Mouse (Mus musculus) layer of hippocampus, postnatal 25 days (tissue): ENCODE data around the gene Cct3. TPM values are rescaled to one million over a fixed set of nuclear protein-coding genes. Genes with fewer than 3 reads are reported as not detected.
"Not testable (repeated sequence)": the region's sequence is repeated elsewhere in the genome, so short reads cannot be mapped to it uniquely, and the experiment has no call there.

Experiments used
- DNase-seq, 2 experiments: peaks; one replicate each; pipeline ENCODE4 v3.0.0; 2022; ENCODE audit warnings: mixed read lengths in 2 of 2, low spot score in 1 of 2; ENCODE audit errors: extremely low spot score in 1 of 2
- total RNA-seq, 2 experiments: library from RNA; stranded (reverse); gene quantifications; 2 replicates each; pipeline ENCODE4 v1.2.3; 2021

The Cct3 gene
- total RNA-seq = 100 to 1,000 TPM; 165 to 199 TPM

DNA sequence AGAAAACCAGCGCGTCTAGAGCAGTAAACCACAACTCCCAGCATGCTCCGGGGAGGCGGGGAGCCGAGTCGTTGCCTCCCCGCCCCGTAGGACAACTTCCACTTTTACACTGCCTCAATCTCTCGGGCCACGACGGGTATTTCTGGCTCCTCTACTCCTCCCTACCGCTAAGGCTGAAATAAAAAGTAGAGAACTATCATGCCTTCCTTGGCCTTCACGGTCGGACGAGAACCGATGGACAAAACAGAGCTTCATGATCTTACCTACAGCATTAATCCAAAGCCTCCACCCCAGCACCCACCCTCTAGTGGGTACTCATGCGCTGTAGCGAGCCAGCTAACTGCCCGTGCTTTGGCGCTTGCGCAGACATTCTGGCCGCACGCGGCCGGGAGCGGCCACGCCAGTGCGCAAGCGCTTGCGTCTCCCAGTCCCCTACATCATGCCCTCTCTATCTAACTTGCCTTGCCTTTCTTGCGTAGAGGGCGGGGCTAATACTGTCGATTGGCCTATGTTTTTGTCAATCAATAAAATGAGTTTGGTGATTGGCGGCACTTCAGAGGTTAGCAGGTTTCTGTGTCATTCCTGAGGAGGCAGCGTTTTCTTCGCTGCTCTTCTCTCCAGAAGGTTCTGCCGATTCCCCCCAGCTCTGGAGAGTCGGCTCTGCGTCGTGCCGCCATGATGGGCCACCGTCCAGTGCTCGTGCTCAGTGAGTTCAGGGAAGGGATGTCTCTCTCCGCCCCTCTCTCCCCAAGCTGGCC, at the start of gene Cct3, which contains the start of gene Tsacc:
Gene Cct3, plus strand, starts transcription at position 556 of the 758 bp plus-strand sequence.
Gene Tsacc, minus strand, starts transcription at position 439 of the 758 bp plus-strand sequence.
- peak; percentile 80 to 83 for DNase-seq

DNA sequence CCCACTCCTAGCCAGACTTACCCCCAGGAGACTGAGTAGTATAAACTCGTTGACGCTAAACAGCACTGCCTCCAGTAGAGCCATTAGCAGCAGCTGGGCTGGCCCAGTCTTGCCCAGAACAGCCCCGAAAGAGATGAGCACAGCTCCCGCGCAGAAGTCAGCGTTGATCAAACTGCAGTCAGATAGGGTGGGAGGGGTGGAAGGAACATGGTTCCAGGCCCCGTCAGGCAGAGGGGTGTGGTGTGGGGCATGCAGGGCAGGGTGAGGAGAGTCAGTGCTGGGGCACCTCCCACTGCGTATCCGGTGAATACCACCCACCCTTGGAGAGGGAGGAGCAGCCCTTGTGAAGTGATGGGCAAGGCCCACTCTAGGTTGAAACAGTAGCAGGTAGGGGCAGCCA, 49.2 kb upstream of the Cct3 start:
- no peak for DNase-seq

DNA sequence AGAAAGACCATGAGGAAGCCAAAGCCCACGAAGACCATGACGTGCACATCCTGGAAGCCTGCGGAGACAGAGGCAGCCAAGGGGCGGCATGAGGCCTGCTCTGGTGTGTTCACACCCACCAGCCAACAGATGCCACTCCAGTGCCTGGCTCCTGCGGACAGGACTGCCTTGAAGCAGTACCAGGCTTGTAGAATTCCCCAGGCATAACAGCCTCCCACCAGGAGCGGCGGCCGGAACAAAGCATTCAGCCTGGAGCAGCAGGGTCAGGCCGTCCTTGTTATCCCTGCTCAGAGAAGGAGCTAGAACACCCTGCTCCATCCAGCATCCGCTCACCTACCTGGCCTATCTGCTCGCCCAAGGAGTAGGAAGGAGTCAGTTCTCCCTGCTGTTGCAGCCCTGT, 48.5 kb upstream of the Cct3 start:
- no peak for DNase-seq

DNA sequence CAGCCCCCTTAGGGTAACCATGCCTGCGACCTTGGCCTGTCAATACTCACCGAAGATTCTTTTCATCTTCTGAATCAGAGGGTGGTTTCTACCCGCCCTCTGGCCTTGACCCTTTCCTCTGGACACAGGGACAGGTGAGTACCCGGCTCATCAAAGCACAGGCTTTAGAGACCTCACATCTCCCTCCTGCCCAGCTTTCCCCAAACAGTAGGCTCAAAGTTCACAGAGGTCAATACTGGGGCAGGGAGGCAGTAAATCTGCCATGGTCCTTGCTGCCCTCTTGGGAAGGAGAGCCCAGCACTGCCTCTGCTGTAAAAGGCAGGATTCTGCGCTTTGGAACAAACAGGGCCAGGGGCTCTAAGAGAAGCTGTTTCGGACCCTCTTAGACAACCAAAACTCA, 44.2 kb upstream of the Cct3 start:
- DNase-seq = no peak

DNA sequence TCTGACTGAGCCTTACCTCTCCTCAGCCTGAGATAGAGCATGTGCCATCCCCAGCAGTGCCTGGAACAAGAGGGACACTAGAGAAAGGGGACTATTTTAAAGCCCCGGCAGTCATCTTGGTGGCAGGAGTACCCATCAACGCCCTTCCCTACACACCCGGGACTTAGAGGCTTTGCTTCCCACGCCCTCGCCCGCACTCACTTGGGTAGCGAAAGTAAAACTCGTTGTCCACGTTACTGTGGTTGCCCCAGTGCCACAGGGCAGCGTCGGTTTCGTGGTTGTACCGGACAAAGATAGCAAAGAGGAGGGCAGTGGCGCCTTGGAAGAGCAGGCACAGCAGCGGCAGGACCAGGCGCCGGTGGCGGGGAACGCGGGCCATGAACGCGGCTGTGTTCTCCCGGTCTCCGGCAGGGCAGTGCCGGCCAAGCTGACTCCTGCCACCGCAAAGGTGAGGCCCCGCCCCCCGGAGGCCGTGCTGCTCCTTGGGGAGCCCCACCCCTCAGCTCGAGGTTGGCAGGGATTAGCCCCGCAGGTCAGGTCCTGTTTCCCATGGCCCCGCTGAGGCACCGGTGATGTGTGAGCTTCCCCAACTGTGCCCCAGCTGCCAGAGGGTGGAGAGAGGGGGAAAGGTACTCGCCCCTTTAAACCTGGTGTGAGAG, 42.5 kb upstream of the Cct3 start, which contains the start of gene Rhbg:
Gene Rhbg, minus strand, starts transcription at position 442 of the 659 bp plus-strand sequence.
- no peak for DNase-seq

DNA sequence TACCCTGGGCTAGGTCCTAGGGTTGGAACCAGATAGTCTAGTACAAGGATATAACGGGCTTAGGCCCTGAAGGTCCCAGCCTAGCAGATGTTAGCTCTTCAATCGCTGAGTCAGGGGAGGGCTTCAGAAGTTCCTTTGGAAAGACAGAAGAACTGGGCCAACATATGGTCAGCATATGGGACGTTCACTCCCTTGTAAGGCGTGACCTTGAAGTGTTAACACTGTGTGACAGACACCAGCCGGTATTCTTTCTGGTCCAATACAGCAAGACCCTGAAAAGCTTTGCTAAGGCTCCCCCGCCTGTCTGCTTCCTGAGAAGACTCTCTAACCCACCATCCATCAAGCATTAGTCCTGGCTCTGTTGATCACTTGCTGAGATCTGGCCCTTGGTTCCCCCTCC, 41.0 kb upstream of the Cct3 start:
- no peak for DNase-seq

DNA sequence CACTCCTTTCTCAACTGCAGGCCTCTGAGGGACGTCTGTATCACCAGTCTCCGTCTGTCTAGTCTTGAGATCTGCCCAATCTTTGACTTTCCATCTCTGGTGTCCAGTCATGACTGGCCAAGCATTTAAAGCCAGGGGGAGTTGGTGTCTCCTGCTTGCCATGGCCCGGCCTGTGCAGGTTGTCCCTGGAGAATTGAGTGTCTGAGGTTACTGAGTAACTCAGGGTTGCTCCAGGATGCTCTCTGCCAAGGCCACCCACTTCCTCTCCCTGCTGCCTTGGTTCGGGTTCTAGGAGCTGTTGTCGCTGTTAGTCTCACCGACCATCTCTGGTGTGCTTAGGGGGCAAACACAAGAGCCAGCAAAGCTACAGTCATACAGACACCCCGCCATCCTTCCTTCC, 40.5 kb upstream of the Cct3 start:
- DNase-seq = no peak

DNA sequence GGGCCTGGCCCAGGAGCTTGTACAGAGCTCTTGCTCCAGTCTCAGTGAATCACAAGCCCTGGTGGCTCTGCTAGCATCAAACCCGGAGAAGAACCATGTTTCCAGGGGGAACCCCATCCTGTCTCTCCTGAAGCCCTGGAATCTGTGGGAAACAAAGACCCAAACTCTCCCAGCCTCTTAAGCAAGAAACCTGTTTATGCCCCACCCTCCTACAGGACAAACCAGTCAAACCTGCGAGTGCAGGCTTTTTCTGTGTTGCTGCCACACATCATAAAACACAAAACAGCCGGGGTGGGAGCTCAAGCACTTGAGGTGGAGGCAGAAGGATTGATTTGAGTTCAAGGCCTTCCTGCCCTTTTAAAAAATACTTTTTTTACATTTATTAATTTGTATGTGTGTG, 34.6 kb upstream of the Cct3 start:
- no peak for DNase-seq

DNA sequence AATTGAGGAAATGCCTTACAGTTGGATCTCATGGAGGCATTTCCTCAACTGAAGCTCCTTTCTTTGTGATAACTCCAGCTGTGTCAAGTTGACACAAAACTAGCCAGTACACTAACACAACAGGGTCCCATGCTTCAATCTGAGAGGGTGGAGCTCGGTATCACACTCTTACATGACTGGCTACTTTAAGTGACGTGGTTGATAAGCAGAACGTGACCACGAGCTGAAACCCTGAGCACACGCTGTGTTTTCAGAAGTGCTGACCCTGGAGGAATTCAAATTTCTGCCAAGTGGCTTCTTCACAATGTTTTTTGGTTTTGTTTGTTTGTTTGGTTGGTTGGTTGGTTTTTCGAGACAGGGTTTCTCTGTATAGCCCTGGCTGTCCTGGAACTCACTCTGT, 28.9 kb upstream of the Cct3 start:
- not testable (repeated sequence) for DNase-seq

DNA sequence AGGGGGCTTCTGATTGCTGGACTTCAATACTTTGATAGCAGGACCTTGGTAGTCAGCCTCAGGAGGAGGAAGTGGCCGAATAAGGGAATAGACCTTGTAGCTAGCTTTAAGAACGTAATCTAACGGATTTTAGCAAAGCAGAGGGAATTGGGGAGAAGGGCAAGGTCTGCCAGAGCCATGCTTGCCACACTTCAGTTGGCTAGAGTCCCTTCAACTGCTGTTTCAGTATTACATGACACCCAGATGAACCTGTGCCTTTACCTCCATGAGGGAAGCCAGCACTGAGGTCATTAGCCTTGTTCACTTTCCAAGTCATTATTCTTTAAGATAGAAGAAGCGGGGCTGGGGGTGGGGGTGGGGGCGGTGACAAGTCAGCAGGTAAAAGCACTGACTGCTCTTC, 27.9 kb upstream of the Cct3 start:
- DNase-seq = no peak

DNA sequence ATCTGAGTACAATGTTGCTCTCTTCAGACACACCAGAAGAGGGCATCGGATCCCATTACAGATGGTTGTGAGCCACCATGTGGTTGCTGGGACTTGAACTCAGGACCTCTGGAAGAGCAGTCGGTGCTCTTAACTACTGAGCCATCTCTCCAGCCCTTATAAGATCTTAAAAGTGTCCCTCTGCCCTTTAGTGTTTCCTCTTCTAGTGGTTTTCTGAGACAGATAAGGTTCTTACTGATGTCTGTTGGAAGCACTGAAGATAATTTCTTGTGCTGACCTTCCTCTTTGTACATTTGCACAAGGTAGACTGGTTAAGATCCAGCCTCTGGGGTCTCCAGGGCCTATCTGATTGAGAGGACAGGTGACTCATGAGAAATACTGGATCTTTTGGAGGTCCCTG, 25.6 kb upstream of the Cct3 start:
- not testable (repeated sequence) for DNase-seq

DNA sequence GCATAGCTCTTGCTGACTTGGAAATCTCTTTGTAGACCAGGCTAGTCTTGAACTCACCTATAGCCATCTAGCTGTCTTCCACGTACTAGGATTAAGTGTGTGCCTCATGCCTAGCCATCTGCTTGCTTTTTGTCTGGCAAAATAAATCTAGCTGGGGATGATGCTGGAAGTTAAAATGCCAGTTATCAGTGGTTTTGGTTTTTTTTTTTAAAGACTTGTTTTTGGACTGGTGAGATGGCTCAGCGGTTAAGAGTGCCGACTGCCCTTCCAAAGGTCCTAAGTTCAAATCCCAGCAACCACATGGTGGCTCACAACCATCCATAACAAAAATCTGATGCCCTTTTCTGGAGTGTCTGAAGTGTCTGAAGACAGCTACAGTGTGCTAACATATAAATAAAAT, 25.1 kb upstream of the Cct3 start:
- DNase-seq = no peak

DNA sequence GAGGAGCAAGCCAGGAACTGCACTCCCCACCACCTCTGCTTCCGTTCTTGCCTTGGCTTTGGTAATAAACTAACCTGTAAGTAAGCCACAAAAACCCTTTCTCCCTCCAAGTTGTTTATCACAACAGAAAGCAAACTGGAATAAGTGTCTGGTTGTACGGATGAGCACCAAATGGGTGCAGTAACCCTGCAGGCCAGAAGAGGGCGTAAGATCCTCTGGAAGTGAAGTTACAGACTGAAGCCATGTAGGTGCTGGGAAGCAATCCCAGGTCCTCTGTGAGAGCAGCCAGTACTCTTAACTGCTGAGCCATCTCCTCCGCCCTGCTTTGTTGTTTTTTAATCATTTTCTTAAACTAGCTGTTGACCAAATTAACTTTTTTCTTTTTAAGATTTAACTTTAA, 22.9 kb upstream of the Cct3 start:
- no peak for DNase-seq

DNA sequence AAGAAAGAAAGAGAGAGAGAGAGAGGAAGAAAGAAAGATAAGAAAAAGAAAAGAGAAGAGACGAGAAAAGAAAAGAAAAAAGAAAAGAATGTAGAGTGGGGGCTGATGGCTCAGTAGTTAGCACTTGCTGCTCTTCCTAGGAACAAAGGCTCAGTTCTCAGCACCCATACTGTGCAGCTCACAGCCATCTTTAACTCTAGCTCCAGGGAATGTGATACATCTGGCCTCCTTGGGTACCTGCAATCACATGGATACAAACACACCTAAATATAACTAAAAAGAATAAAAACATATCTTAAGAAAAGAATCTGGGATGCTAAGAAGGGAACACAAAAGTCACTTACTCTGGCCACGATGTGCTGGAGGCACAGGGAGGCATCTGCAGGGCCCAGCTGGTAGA, 20.8 kb upstream of the Cct3 start:
- no peak for DNase-seq

DNA sequence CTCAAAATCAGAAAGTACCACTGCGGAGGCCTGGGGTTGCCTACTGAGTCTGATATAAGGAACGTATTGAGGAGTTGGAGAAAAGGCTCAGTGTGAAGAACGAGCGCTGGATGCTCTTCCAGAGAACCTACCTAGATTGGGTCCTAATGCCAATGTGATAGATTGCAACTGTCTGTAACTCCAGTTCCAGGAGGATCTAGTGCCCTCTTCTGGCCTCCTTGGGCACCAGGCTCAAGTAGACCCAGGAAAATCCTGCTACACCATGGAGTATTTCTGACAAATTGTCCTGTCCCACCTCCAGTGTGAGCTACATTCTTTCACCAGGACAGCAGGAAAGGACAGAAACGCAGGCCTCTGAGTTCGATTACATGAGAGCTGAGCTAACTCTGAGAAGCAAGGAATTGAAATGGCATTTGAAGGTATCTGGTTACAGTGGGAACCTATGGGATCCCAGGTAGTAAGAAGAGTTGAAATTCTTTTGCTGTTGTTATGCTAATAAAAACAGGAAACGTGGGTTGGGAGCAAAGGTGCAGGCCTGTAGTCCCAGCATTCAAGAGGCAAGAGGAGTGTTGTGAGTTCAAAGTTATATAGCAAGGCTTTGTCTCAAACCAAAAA, 20.3 kb upstream of the Cct3 start:
- no peak for DNase-seq

DNA sequence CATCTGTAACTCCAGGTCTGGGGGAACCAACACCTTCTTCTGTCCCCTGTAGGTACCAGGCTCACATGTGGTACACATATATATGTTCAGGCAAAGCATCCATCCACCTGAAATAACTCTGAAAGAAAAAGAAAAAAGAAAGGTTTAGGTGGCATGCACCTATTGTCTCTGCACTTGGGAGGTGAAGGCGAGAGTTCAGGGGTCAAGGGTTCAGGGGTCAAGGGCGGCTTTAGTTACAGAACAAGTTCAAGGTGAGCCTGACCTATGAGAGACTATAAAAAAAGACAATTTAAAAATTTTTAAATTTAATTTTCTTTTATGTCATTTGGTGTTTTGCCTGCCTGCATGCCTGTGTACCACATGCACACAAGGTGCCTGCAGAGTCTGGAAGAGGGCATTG, 16.9 kb upstream of the Cct3 start:
- DNase-seq = no peak

DNA sequence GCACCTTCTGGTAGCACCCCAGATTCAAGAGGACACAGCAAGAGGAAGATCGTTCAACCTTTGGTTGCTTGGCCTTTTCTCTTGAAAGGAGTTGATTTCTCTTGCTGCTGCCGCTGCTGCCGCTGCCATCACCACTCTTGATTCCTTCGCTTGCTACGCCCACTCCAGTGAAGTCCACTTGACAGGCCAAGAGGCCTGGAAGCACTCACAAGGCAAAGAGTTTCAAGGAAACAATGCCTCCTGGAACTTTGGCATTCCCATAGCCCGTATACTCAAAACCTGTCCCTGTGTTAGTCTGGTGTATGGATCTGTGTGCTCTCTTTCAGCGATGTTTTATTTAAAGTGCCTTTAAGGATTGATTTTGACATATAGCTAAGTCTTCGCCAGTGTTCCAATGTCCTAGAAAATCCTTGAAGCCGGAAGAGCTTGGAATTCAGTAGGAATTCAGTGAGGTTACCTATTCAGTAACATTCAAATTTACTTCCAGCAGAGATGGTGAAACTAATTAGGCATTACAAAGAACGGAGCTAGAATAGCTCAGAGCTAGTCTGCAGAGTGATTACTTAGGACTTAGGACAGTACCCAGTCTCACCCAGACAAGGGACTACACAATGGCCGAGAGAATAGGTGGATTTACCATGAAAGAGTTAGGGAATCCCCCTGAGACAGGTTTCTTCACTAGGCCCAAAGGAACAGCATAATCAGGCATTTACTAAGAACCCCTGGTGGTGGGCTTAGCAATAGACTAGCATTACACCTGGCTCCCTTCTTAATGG, 15.6 kb upstream of the Cct3 start:
- not testable (repeated sequence) for DNase-seq

DNA sequence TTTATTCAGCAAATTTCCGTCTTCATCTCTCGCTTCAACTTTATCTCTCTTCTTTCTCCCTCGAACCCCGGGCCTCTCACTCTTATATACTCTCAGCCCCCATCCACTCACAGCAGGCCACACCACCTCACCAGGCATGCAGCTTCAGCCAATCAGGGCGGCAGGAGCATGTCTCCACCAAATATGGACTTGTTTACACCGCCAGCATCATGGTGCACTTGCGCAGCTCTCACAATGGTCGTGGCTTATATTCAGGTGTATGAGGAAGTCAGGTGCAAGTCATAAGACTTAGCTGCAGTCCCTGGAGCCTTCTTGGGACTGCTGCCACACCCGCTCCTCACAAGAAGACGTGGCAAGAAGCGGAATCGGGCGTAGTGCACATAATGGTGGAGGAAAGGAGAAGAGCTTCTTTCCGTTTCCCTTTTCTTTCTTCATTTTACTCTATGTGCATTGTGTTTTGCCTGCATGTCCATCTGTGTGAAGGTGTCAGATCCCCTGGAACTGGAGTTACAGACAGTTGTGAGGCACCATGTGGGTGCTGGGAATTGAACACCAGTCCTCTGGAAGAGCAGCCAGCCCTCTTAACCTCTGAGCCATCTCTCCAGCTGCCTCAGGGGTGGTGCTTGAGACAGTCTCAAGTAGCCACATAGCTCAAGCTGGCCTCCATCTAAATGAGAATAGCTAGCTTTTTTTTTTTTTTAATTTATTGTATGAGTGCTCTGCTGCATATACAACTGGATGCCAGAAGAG, 11.9 kb upstream of the Cct3 start:
- DNase-seq = not testable (repeated sequence)

DNA sequence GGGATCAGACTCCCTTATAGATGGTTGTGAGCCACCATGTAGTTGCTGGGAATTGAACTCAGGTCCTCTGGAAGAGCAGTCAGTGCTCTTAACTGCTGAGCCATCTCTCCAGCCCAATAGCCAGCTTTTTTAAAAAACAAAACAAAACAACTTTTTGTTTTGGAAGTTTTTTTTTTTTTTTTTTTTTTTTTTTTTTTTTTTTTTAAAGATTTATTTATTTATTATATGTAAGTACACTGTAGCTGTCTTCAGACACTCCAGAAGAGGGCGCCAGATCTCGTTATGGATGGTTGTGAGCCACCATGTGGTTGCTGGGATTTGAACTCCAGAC, 11.4 kb upstream of the Cct3 start:
- not testable (repeated sequence) for DNase-seq

DNA sequence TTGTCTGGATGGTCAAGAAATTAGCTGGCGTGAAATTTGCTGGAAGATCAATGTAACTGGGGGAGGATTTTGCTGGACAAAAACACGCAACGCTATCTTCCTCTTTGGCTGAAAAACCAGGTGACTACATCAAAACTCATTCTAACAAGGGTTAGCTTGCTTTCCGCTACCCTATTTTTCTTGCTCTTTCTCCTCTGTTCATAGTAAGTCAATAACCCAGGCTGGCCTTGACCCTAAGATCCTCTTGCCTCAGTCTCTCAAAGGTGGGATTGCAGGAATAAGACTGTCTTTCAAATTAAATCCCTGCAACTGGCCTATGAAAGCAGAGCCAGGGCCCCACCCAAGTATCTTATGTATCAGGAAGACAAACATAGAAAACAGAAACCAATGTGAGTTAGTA, 9.8 kb upstream of the Cct3 start, which contains the start of gene Gm38392:
Gene Gm38392, minus strand, starts transcription at position 101 of the 400 bp plus-strand sequence.
- DNase-seq = no peak
